Mouse (Mus musculus) testis, adult 2 months (tissue): ENCODE data around the gene Bcap31.

Experiments
- CTCF ChIP-seq: fragments of 200-500 bp; IDR thresholded peaks from 2 replicates; pipeline ENCODE4 v1.5.1; 2012; ENCODE audit warnings: low read depth, mild to moderate bottlenecking, inconsistent platforms, low read length, moderate library complexity; ENCODE audit not compliant: control insufficient read depth, insufficient read depth, insufficient replicate concordance
- POLR2A ChIP-seq: fragments of 200-500 bp; IDR thresholded peaks from 2 replicates; pipeline ENCODE4 v1.6.1; 2012; ENCODE audit warnings: low read depth, mild to moderate bottlenecking, inconsistent platforms, low read length, moderate library complexity; ENCODE audit not compliant: control insufficient read depth

DNA sequence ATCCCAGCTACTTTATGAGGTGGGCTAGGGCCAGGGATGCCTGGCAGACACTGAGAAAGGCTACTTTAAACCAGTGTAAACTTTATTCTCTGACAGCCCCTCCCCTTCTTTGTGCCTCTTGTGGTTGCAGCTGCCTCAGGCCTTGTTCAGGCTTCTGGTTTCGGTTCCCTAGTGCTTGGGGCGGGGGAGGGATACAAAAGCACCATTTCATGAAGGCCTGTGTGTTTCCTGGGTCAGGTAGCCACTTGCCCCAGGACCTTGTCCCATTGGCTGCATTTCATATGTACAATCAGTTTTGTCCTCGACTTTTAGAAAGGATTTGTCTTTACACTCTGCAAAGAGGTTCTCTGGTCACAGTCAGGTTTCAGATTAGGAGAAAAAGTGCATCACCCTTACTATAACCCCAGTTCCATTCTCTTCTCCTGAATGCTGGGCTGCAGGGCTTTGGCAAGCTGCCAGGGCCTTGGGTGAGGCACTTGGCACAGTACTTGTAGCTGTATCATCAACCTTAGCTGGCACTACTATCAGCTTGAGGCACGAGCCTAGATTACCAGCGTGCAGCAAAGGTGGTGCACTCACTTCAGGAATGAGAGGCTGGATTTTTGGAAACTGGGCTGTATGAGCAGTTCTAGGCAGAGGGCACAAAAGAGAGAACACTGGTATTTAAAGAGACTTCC lies 2.8 kb upstream of the Bcap31 start:
- TF ChIP-seq CTCF, result no peak
- TF ChIP-seq POLR2A, result no peak
